Mouse (Mus musculus) cerebellum, adult 2 months (tissue): ENCODE results near the gene Nebl.

ENCODE experiments used
- CTCF ChIP-seq: fragments of 200-500 bp; IDR thresholded peaks from 2 replicates; pipeline ENCODE4 v1.5.1; 2011; ENCODE audit warnings: low read depth, mild to moderate bottlenecking, control low read depth, low read length, moderate library complexity, borderline replicate concordance; ENCODE audit not compliant: insufficient read depth
- POLR2A ChIP-seq: fragments of 200-500 bp; IDR thresholded peaks from 2 replicates; pipeline ENCODE4 v1.6.1; 2011; ENCODE audit warnings: low read length, control low read depth, borderline replicate concordance; ENCODE audit not compliant: insufficient read depth

- TF ChIP-seq CTCF (no peak), POLR2A (no peak)
These were observed 230.2 kb downstream of the Nebl start for GRCm38 (mm10) chr2:17501075-17501474.
